Mouse (Mus musculus): ENCODE results near the gene Tgfbr2. TPM values are rescaled to one million over a fixed set of nuclear protein-coding genes. Genes with fewer than 3 reads are reported as not detected.

Gene Tgfbr2
- polyA plus RNA-seq, 1 experiment = 0.02 TPM

- H3K27me3 ChIP-seq (ENCODE audit: control insufficient read depth) = no peaks in the 10 kb centered on the region
- TF ChIP-seq GATA1 (IDR thresholded peaks at IDR 0.05; ENCODE audit: low read length) = no peak
- no peak for TF ChIP-seq TAL1 (IDR thresholded peaks at IDR 0.05; ENCODE audit: low read length)
- peaks cover 6% of the 10 kb centered on the region; the same call in 1 of the 2 replicates for H3K4me1 ChIP-seq (ENCODE audit: control insufficient read depth)
- H3K4me3 ChIP-seq (replicated peaks) = no peak overlapping the region
- H3K36me3 ChIP-seq (ENCODE audit: control insufficient read depth) = no peaks in the 10 kb centered on the region; the same call in 1 of the 2 replicates
- no peaks in the 10 kb centered on the region for H3K9me3 ChIP-seq (ENCODE audit: control insufficient read depth, low read length)
These were observed 76.2 kb downstream of the Tgfbr2 start for GRCm38 (mm10) chr9:116098724-116099595.

- Histone ChIP-seq H3K27me3 (ENCODE audit: control insufficient read depth) (no peaks in the 10 kb centered on the region), H3K4me1 (ENCODE audit: control insufficient read depth) (peaks cover 8% of the 10 kb centered on the region; the same call in 1 of the 2 replicates), H3K4me3 (replicated peaks) (no peak overlapping the region), H3K36me3 (ENCODE audit: control insufficient read depth) (no peaks in the 10 kb centered on the region; the same call in 1 of the 2 replicates), H3K9me3 (ENCODE audit: control insufficient read depth, low read length) (no peaks in the 10 kb centered on the region)
- TF ChIP-seq TAL1 (IDR thresholded peaks at IDR 0.05; ENCODE audit: low read length) (no peak), GATA1 (IDR thresholded peaks at IDR 0.05; ENCODE audit: low read length) (no peak)
These were observed 83.2 kb downstream of the Tgfbr2 start for GRCm38 (mm10) chr9:116091921-116092320.

- Histone ChIP-seq H3K4me3 (replicated peaks) (no peak overlapping the region), H3K36me3 (ENCODE audit: control insufficient read depth) (no peaks in the 10 kb centered on the region; the same call in 1 of the 2 replicates), H3K4me1 (ENCODE audit: control insufficient read depth) (peaks cover 8% of the 10 kb centered on the region; the same call in 1 of the 2 replicates), H3K9me3 (ENCODE audit: control insufficient read depth, low read length) (no peaks in the 10 kb centered on the region), H3K27me3 (ENCODE audit: control insufficient read depth) (no peaks in the 10 kb centered on the region)
- no peak for TF ChIP-seq GATA1 (IDR thresholded peaks at IDR 0.05; ENCODE audit: low read length)
- no peak for TF ChIP-seq TAL1 (IDR thresholded peaks at IDR 0.05; ENCODE audit: low read length)
These were observed 83.9 kb downstream of the Tgfbr2 start for GRCm38 (mm10) chr9:116091101-116091841.

DNA sequence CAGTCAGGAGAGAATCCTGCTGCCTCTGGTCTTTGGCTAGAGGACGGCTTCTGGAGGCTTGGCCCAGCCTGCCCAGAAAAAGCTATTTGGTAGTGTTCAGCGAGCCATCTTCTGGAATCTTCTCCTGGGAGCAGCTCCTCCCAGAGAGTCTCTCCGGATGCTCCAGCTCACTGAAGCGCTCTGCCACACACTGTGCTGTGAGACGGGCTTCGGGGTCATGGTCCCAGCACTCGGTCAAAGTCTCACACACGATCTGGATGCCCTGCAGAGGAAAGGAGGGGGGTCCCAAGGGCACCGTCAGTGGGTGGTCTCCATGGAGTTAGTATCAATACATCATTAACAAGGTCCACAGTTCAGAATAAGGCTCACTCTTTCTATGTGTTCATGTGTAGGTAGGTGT lies 84.9 kb downstream of the Tgfbr2 start:
- TF ChIP-seq TAL1 (IDR thresholded peaks at IDR 0.05; ENCODE audit: low read length) (no peak), GATA1 (IDR thresholded peaks at IDR 0.05; ENCODE audit: low read length) (no peak)
- H3K36me3 ChIP-seq (ENCODE audit: control insufficient read depth) = no peaks in the 10 kb centered on the region; the same call in 1 of the 2 replicates
- H3K27me3 ChIP-seq (ENCODE audit: control insufficient read depth) = no peaks in the 10 kb centered on the region
- H3K4me1 ChIP-seq (ENCODE audit: control insufficient read depth) = peaks cover 5% of the 10 kb centered on the region; the same call in 1 of the 2 replicates
- H3K9me3 ChIP-seq (ENCODE audit: control insufficient read depth, low read length) = no peaks in the 10 kb centered on the region
- H3K4me3 ChIP-seq (replicated peaks) = no peak overlapping the region

- no peaks in the 10 kb centered on the region; the same call in 1 of the 2 replicates for H3K36me3 ChIP-seq (ENCODE audit: control insufficient read depth)
- no peak overlapping the region for H3K4me3 ChIP-seq (replicated peaks)
- peaks cover 2% of the 10 kb centered on the region; the same call in 1 of the 2 replicates for H3K4me1 ChIP-seq (ENCODE audit: control insufficient read depth)
- H3K27me3 ChIP-seq (ENCODE audit: control insufficient read depth) = no peaks in the 10 kb centered on the region
- no peak for TF ChIP-seq TAL1 (IDR thresholded peaks at IDR 0.05; ENCODE audit: low read length)
- no peak for TF ChIP-seq GATA1 (IDR thresholded peaks at IDR 0.05; ENCODE audit: low read length)
- no peaks in the 10 kb centered on the region for H3K9me3 ChIP-seq (ENCODE audit: control insufficient read depth, low read length)
These were observed 86.2 kb downstream of the Tgfbr2 start for GRCm38 (mm10) chr9:116088912-116089311.

GRCm38 (mm10) chr9:116087880-116088279 lies 87.3 kb downstream of the Tgfbr2 start:
- Histone ChIP-seq H3K9me3 (ENCODE audit: control insufficient read depth, low read length) (no peaks in the 10 kb centered on the region), H3K4me1 (ENCODE audit: control insufficient read depth) (no peaks in the 10 kb centered on the region), H3K4me3 (replicated peaks) (no peak overlapping the region), H3K36me3 (ENCODE audit: control insufficient read depth) (no peaks in the 10 kb centered on the region; the same call in 1 of the 2 replicates), H3K27me3 (ENCODE audit: control insufficient read depth) (no peaks in the 10 kb centered on the region)
- no peak for TF ChIP-seq GATA1 (IDR thresholded peaks at IDR 0.05; ENCODE audit: low read length)
- no peak for TF ChIP-seq TAL1 (IDR thresholded peaks at IDR 0.05; ENCODE audit: low read length)

DNA sequence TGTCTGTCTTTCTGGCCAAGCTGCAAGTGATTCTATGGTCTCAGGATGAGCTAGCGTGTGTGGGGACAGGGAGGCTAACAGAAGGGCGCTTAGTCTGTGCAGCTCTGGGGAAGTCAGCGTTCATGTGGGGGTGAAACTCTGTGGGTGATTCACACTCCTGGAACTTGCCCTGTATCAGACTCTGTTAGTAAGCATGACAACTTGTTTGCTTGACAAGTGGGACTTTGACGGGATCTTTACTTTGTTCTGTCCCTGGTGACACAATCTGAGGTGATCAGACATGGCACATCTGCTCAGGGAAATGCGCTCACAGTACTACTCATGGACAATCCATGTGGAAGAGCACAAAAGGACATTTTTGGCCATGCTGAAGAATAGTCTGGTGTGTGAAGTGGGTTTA lies 87.9 kb downstream of the Tgfbr2 start:
- Histone ChIP-seq H3K36me3 (ENCODE audit: control insufficient read depth) (no peaks in the 10 kb centered on the region; the same call in 1 of the 2 replicates), H3K4me1 (ENCODE audit: control insufficient read depth) (no peaks in the 10 kb centered on the region), H3K27me3 (ENCODE audit: control insufficient read depth) (no peaks in the 10 kb centered on the region), H3K9me3 (ENCODE audit: control insufficient read depth, low read length) (no peaks in the 10 kb centered on the region), H3K4me3 (replicated peaks) (no peak overlapping the region)
- TF ChIP-seq GATA1 (IDR thresholded peaks at IDR 0.05; ENCODE audit: low read length) (no peak), TAL1 (IDR thresholded peaks at IDR 0.05; ENCODE audit: low read length) (no peak)

DNA sequence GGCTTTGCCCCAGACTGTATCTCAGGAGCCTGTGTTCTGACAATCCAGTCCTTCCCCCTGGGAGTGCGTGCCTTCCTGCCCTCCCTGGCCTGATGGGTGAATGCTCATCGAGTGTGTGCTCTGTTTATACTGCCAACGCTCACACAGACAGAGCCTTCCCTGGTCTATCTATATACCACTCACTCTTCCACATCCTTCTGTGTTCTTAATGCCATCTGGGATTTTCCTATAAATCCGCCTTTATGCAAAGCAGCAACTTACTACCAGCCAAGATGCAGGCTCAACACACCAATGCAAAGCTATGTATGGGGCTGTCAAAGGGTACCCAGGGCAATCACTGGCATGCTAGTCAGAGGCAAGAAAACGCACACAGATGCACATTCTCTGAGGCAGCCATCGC lies 89.2 kb downstream of the Tgfbr2 start:
- no peaks in the 10 kb centered on the region for H3K9me3 ChIP-seq (ENCODE audit: control insufficient read depth, low read length)
- no peak overlapping the region for H3K4me3 ChIP-seq (replicated peaks)
- H3K4me1 ChIP-seq (ENCODE audit: control insufficient read depth) = no peaks in the 10 kb centered on the region
- no peaks in the 10 kb centered on the region; the same call in 1 of the 2 replicates for H3K36me3 ChIP-seq (ENCODE audit: control insufficient read depth)
- no peaks in the 10 kb centered on the region for H3K27me3 ChIP-seq (ENCODE audit: control insufficient read depth)
- no peak for TF ChIP-seq TAL1 (IDR thresholded peaks at IDR 0.05; ENCODE audit: low read length)
- no peak for TF ChIP-seq GATA1 (IDR thresholded peaks at IDR 0.05; ENCODE audit: low read length)

Data from erythroblast, embryonic 14.5 days (primary cell).